Mouse (Mus musculus) Patski (cell line): Measurements from ENCODE around the gene Atp6v1f. TPM values are rescaled to one million over a fixed set of nuclear protein-coding genes. Genes with fewer than 3 reads are reported as not detected.

Source experiments
- ATAC-seq: fragments of 100-300 bp; one replicate; pipeline ENCODE4 v1.8.0; 2021
- CTCF ChIA-PET: fragments of 350-600 bp; sonication (Branson Sonifier 250); formaldehyde crosslinking; loops from one replicate; lab custom pipeline; 2022; ENCODE audit warnings: inconsistent platforms; lab: Charles Lee
- POLR2A ChIA-PET: fragments of 350-600 bp; sonication (Branson Sonifier 250); formaldehyde crosslinking; loops from one replicate; lab custom pipeline; 2022; ENCODE audit warnings: antibody characterized with exemption, inconsistent platforms; lab: Charles Lee
- DNase-seq: peaks from one replicate; pipeline ENCODE4 v3.0.0-alpha.2; 2011; ENCODE audit warnings: low read depth, low spot score
- H3K27me3 ChIP-seq: fragments of 371-371 bp; one replicate; pipeline ENCODE4 v1.5.1; 2021
- CTCF ChIP-seq: fragments of 100-300 bp; IDR thresholded peaks from one replicate; pipeline ENCODE4 v1.5.1; 2021
- in situ Hi-C: fragments of 300-500 bp; cut with MboI; formaldehyde crosslinking; loops from 3 replicates; pipeline ENCODE4 v1.11.1; 2018; ENCODE audit warnings: low pct_unique_long_range_greater_than_20kb, mixed read lengths
- polyA plus RNA-seq: library from polyadenylated mRNA; unstranded; gene quantifications from one replicate; pipeline ENCODE4 v1.2.3, GENCODE M21; 2021

The Atp6v1f gene
- polyA plus RNA-seq, 1 experiment from 2014 or later: 300 TPM

DNA sequence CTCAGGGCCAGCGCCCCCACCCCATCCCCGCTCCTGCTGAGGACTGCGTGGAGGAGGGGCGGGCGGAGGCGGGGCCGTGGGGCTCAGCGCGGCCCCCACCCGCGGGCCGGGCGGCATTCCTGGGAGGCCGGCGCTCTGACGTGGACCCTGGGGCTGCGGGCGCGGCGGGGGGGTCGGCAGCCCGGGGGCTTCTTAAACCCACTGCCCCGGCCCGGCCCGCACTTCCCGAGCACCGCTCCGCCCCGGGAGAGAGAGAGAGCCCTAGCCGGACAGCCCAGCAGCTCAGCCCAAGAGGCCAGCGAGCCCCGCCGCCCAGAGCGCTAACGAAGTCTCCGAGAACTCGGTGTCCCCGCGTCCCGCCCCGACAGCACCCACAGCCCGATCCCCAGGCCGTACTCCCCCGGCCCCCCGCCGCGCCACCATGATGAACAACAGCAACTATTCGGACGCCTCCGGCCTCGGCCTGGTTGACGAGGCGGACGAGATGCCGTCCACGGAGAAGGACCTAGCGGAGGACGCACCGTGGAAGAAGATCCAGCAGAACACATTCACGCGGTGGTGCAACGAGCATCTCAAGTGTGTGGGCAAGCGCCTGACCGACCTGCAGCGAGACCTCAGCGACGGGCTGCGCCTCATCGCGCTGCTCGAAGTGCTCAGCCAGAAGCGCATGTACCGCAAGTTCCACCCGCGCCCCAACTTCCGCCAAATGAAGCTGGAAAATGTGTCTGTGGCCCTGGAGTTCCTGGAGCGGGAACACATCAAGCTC is 34.3 kb upstream of the Atp6v1f start, which contains the start of gene Flnc:
Gene Flnc, plus strand, starts transcription at position 219 of the 766 bp plus-strand sequence.
- ATAC-seq (peak; percentile 17), DNase-seq (no peak)
- in situ Hi-C loops: no loop called here
- CTCF ChIA-PET: no interaction called here
- H3K27me3 ChIP-seq: no peaks in the 10 kb centered on the region
- TF ChIP-seq CTCF: no peak
- POLR2A ChIA-PET: interaction anchor here (0.6 to 1.6 kb wide), 4 partner anchors 11 to 37 kb away, joined by 3 to 6 read pairs (median 4); no protein-coding TSS in a partner anchor

DNA sequence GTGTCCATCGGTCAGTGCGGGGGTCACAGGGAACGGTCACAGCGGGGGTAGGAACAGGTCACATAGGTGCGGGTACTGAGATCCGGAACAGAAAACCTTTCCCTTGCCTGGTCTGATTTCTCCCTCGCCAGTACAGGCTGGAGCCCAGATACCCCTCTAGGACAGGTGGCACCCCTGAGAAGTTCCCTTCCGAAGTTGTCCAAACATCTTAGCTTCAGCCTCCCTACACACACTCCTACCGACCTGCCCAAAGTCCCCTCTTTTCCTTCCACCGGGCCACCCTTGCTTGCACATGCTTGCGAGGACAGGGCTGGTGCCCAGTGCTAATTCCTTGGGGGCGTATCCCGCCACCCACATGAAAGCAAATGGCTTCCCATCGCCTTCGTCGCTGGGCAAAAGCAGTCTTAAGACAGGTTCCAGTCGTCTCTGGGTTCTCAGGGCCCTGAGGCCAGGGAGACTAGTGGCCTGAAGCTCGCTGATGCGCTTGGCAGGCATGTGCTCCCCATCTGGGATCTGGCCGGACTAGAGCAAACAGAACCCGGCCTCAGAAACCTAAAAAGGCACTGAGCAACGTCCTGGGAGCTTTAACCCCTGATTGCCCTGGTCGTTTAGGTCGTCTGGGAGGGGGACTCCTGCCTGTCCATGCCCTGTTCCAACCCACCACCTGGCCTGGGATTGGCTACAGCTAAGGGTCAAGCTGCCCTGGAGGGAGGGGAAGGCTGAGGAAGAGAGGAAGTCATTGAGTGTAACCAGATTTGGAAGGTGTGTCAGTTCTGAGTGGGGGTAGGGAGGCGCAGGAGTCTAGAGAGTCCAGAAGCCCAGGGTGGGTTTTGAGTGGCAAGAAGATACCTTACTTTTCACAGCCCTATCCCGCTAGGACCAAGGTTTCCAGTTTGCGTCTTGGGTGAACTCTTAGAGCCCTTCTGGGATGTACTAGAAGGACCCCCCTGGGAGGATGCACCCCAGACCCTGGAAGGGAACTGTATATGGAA is 33.4 kb upstream of the Atp6v1f start:
- in situ Hi-C loops: no loop called here
- no peaks in the 10 kb centered on the region for H3K27me3 ChIP-seq
- ChIA-PET POLR2A (interaction anchor here (0.6 to 2.1 kb wide), 7 partner anchors 12 to 174 kb away, joined by 3 to 17 read pairs (median 4); partner anchors contain the start of gene Ccdc136), CTCF (no interaction called here)
- no peak for TF ChIP-seq CTCF
- no peak for DNase-seq
- no peak for ATAC-seq

DNA sequence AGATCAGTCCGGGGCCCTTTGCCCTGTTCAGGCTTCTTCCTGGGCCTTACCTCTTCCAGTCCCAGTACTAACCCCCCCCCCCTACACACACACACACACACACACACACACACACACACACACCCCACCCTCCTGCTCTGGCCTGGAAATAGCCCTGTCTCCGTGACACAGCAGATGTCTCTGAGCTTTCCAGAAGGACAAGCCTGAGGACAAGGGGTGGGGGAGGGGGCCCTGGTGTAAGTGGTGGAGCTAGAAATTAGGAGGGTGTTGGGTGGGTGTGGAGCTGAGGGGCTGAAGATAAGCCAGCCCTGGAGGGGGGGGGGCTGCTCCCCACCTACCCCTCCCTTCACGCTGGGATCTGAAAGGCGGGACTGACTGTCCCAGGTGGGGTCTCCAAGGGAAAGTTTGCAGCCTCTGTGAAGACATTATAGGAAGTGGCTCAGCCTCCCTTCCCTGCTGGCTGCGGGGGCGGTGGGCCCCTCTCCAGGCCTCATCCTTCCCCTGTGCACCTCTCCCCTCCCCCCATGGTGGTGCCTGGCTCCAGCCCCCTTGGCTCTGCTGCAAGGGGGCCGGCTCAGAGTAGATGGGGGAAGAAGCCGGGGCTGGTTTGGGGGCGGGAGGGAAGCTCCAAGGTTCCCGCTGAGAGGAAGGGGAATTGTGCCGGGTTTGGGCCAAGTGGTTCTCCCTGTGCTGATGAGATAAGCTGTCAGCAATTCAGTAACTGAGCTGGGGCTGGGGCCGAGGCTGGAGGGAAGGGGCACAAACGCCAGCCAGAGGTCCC is 32.4 kb upstream of the Atp6v1f start:
- TF ChIP-seq CTCF: no peak
- CTCF ChIA-PET: interaction anchor here (0.5 kb wide), 1 partner anchor 226 kb away, joined by 3 read pairs; no protein-coding TSS in a partner anchor
- POLR2A ChIA-PET: interaction anchor here (0.7 to 2.1 kb wide), 3 partner anchors 13 to 173 kb away, joined by 3 to 17 read pairs (median 5); partner anchors contain the start of gene Ccdc136
- no peak for DNase-seq
- in situ Hi-C loops: no loop called here
- H3K27me3 ChIP-seq: no peaks in the 10 kb centered on the region
- no peak for ATAC-seq

DNA sequence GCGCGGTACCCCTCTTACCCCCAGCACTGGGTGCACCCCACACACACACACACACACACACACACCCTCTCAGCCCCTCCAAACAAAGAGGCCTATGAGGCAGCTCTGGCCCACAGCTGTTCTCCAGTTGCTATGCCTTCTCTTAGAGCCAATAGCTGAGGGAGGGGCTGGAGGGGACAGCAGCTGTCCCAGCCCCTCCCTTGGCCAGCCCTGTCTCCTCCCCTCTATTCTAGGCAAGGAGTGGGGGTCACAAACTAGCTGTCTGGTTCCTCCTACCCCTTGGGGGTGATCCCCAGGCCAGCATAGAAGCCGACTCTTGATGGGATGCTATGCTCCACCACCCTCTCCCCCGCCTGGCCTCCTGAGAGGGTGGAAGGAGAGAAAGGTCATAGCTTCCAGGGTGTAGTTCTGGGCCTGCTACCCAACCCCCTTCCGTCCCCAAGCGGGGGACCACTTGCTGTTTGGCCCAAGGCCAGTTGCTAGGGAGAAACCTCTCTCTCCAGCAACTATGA is 31.5 kb upstream of the Atp6v1f start:
- POLR2A ChIA-PET: interaction anchor here (0.6 to 2.1 kb wide), 3 partner anchors 33 to 225 kb away, joined by 3 to 17 read pairs (median 4); partner anchors contain the start of gene Ccdc136
- no peaks in the 10 kb centered on the region for H3K27me3 ChIP-seq
- in situ Hi-C loops: no loop called here
- ATAC-seq (peak; percentile 7), DNase-seq (no peak)
- CTCF ChIA-PET: interaction anchor here (0.7 kb wide), 1 partner anchor 8 kb away, joined by 3 read pairs; no protein-coding TSS in a partner anchor
- no peak for TF ChIP-seq CTCF

DNA sequence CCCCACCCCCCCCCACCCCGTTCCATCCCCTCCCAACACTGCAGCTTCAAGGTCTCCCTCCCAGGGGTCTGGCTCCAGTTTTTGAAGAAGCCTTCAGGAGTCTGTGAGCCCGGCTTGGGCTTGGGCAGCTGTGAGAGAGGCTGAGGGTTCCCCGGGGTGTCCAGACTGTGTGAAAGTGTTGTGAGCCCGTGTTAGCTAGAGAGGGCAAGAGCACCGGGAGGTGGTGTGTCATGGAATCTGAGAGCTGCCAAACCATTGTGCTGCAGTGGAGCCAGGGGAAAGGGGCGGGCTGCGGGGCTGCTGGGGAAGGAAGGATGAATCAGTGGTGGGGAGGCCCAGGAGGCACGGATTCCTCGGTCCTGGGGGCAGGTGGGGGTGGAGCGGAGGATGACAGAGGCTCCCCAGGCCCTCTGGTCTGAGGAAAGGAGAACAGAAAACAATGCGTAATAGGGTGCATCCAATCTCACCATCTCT is 31.0 kb upstream of the Atp6v1f start:
- no peak for TF ChIP-seq CTCF
- ATAC-seq (peak; percentile 61), DNase-seq (peak; percentile 90)
- ChIA-PET POLR2A (interaction anchor here (0.6 to 0.7 kb wide), 2 partner anchors 32 to 225 kb away, joined by 3 to 4 read pairs; no protein-coding TSS in a partner anchor), CTCF (interaction anchor here (1.4 to 1.6 kb wide), 2 partner anchors 18 to 27 kb away, joined by 3 read pairs; no protein-coding TSS in a partner anchor)
- in situ Hi-C loops: no loop called here
- H3K27me3 ChIP-seq: no peaks in the 10 kb centered on the region

DNA sequence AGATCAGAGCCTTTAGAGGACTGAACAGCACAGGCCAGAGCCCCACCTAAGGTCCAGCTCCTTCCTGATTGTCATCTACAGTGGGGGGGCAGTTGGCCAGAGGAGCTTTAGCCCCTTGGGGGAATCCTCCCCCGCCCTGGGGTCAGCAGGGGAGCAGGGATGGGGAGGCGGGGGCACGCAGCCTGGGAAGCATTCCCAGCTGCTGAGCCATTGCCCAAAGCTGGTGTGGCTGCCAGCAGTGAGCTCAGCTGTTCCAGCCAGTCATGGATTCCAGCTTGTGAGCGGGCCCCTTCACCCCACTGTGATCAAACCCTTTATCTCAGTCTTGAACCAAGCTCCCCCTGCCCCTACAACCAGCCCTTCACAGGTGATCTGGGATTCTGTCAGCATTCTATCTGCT is 28.3 kb upstream of the Atp6v1f start:
- CTCF ChIA-PET: interaction anchor here (1.2 kb wide), 2 partner anchors 10 to 13 kb away, joined by 3 read pairs; no protein-coding TSS in a partner anchor

DNA sequence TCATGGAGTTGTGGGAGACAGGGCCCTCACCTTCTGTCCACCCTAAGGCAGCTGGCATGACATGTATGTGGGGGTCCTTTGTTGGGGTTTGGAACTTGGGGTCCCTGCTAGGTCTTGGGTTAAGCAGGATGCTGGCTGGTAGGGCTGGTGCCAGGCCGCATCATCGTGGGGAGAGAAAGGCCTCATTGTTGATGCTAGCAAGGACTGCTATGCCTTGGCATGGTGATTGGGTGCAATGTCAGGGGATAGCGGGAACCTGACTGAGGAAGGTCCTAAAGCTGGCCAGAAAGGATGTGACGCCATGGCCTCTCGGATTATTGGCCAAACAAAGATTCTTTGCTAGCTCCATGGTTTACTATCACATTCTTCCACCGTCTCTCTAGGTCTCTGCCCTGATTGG is 27.7 kb upstream of the Atp6v1f start:
- no peak for TF ChIP-seq CTCF
- no peak for ATAC-seq
- no peak for DNase-seq
- in situ Hi-C loops: no loop called here
- ChIA-PET POLR2A (interaction anchor here (0.9 kb wide), 1 partner anchor 92 kb away, joined by 4 read pairs; the partner anchor contains the start of gene Calu), CTCF (interaction anchor here (1.2 kb wide), 2 partner anchors 10 to 12 kb away, joined by 3 read pairs; no protein-coding TSS in a partner anchor)
- no peaks in the 10 kb centered on the region for H3K27me3 ChIP-seq

More for the DNA sequence above, 28.3 kb upstream of the Atp6v1f start:
- ATAC-seq (no peak), DNase-seq (no peak)
- POLR2A ChIA-PET: no interaction called here
- TF ChIP-seq CTCF: no peak
- in situ Hi-C loops: no loop called here
- no peaks in the 10 kb centered on the region for H3K27me3 ChIP-seq

DNA sequence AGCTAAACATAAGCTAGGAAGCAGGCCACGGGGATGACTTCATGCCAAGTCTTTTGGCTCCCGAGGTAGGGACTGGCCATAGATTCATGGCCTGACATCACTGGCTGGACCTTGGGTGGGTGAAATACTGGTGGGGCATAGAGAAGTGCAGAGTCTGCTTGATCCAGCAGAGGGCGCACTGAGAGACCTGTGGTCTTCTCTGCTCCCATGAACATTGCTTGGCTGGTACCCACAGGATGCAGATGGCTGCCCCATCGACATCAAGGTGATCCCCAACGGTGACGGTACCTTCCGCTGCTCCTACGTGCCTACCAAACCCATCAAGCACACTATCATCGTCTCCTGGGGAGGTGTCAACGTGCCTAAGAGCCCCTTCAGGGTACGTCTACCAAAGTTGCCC is 22.7 kb upstream of the Atp6v1f start:
- DNase-seq (no peak), ATAC-seq (no peak)
- ChIA-PET POLR2A (interaction anchor here (0.9 kb wide), 1 partner anchor 43 kb away, joined by 3 read pairs; no protein-coding TSS in a partner anchor), CTCF (interaction anchor here (0.9 to 1.0 kb wide), 2 partner anchors 9 to 34 kb away, joined by 3 read pairs; no protein-coding TSS in a partner anchor)
- no peaks in the 10 kb centered on the region for H3K27me3 ChIP-seq
- TF ChIP-seq CTCF: no peak
- in situ Hi-C loops: no loop called here
